Mouse (Mus musculus) megakaryocyte, embryonic 14.5 days (primary cell): ENCODE results near the gene Olfr961.

Experiments used
- FLI1 ChIP-seq: IDR thresholded peaks from 2 replicates; pipeline ENCODE4 v1.6.1; 2012; ENCODE audit warnings: low read length, inconsistent platforms, mixed read lengths
- GATA1 ChIP-seq: IDR thresholded peaks from 3 replicates; pipeline ENCODE4 v1.6.1; 2012; ENCODE audit warnings: mixed read lengths, low read length, inconsistent platforms, borderline replicate concordance

- TF ChIP-seq GATA1 (no peak), FLI1 (no peak)
These were observed 34.5 kb upstream of the Olfr961 start, which contains the start of gene Olfr148 for GRCm38 (mm10) chr9:39610355-39610754.
